Mouse (Mus musculus) small intestine, adult 10 weeks (tissue): ENCODE measurements around the gene Kdm5c. TPM values are rescaled to one million over a fixed set of nuclear protein-coding genes. Genes with fewer than 3 reads are reported as not detected.

ENCODE experiments used
- polyA plus RNA-seq: library from polyadenylated mRNA; stranded (reverse); fragments of 350-450 nt; fragmentation: Illumina TruSeq; extraction: RNeasy Lipid Tissue Mini Kit (QIAGEN cat#74804); gene quantifications from one replicate; pipeline ENCODE4 v1.2.3, GENCODE M21; 2014; ENCODE audit warnings: low replicate concordance

The Kdm5c gene
- 8.8 TPM for polyA plus RNA-seq

GRCm38 (mm10) chrX:152232781-152233763, at the start of gene Kdm5c:
Gene Kdm5c, plus strand, starts transcription at chrX:152233020.

Other genes with a start within 250 kb of the Kdm5c start
- 28.2 TPM for gene Hsd17b10, start 231.2 kb upstream of the Kdm5c start, polyA plus RNA-seq
- gene Ribc1, start 216.7 kb upstream of the Kdm5c start, polyA plus RNA-seq = 0.48 TPM
- gene Smc1a, start 216.6 kb upstream of the Kdm5c start, polyA plus RNA-seq = 42.0 TPM
- 1.3 TPM for gene Iqsec2, start 88.8 kb upstream of the Kdm5c start, polyA plus RNA-seq
- gene Kantr, start 94.5 kb downstream of the Kdm5c start, polyA plus RNA-seq = 10.2 TPM
- gene Tspyl2, start 109.4 kb downstream of the Kdm5c start, polyA plus RNA-seq = 7.0 TPM
- gene Gpr173, start 135.7 kb downstream of the Kdm5c start, polyA plus RNA-seq = 0.48 TPM